Mouse (Mus musculus) liver, embryonic 15.5 days (tissue): Measurements from ENCODE around the gene Ajm1. TPM values are rescaled to one million over a fixed set of nuclear protein-coding genes. Genes with fewer than 3 reads are reported as not detected.

Source experiments
- polyA plus RNA-seq: library from polyadenylated mRNA; unstranded; fragments of >200 nt; fragmentation: Nextera tagmentation; extraction: Ambion mirVana; gene quantifications from 2 replicates; pipeline ENCODE4 v1.2.1, GENCODE M21; 2015

The Ajm1 gene
- polyA plus RNA-seq, 1 experiment from 2014 or later = not detected

Other genes starting within 250 kb of the Ajm1 start
- gene Man1b1, start 249.4 kb downstream of the Ajm1 start, polyA plus RNA-seq = 15.9 and 17.1 TPM in 2 replicates
- 11.5 and 14.7 TPM in 2 replicates for gene Dpp7, start 225.4 kb downstream of the Ajm1 start, polyA plus RNA-seq
- gene Uap1l1, start 216.1 kb downstream of the Ajm1 start, polyA plus RNA-seq = 15.1 and 15.4 TPM in 2 replicates
- 18.5 and 19.5 TPM in 2 replicates for gene Sapcd2, start 209.4 kb downstream of the Ajm1 start, polyA plus RNA-seq
- 0.58 and 0.71 TPM in 2 replicates for gene Entpd2, start 185.9 kb downstream of the Ajm1 start, polyA plus RNA-seq
- gene Npdc1, start 182.4 kb downstream of the Ajm1 start, polyA plus RNA-seq = 4.5 and 6.1 TPM in 2 replicates
- 1.2 and 1.7 TPM in 2 replicates for gene Fut7, start 158.5 kb downstream of the Ajm1 start, polyA plus RNA-seq
- 1.2 and 1.3 TPM in 2 replicates for gene Abca2, start 153.1 kb downstream of the Ajm1 start, polyA plus RNA-seq
- gene Clic3, start 124.9 kb downstream of the Ajm1 start, polyA plus RNA-seq = 0.38 and 1.0 TPM in 2 replicates
- 8.3 and 10.6 TPM in 2 replicates for gene Paxx, start 120.7 kb downstream of the Ajm1 start, polyA plus RNA-seq
- gene Ptgds, start 111.7 kb downstream of the Ajm1 start, polyA plus RNA-seq = 0.23 and 0.38 TPM in 2 replicates
- gene Lcn12, start 87.8 kb downstream of the Ajm1 start, polyA plus RNA-seq = not detected in 2 replicates
- gene Fbxw5, start 81.0 kb downstream of the Ajm1 start, polyA plus RNA-seq = 24.0 and 28.6 TPM in 2 replicates
- 64.9 and 88.1 TPM in 2 replicates for gene C8g, start 80.0 kb downstream of the Ajm1 start, polyA plus RNA-seq
- gene Traf2, start 34.8 kb downstream of the Ajm1 start, polyA plus RNA-seq = 14.1 and 15.1 TPM in 2 replicates
- 186 and 201 TPM in 2 replicates for gene Edf1, start 23.9 kb downstream of the Ajm1 start, polyA plus RNA-seq
- gene Mamdc4, start 6.9 kb downstream of the Ajm1 start, polyA plus RNA-seq = 0.32 and 7.7 TPM in 2 replicates
- gene Phpt1, start 6.5 kb downstream of the Ajm1 start, polyA plus RNA-seq = 31.2 and 36.3 TPM in 2 replicates
- 21.7 and 23.5 TPM in 2 replicates for gene Rabl6, start 26.8 kb upstream of the Ajm1 start, polyA plus RNA-seq
- 0.05 and 0.06 TPM in 2 replicates for gene Ccdc183, start 35.9 kb upstream of the Ajm1 start, polyA plus RNA-seq
- gene Tmem141, start 40.2 kb upstream of the Ajm1 start, polyA plus RNA-seq = 8.2 and 9.9 TPM in 2 replicates
- 70.4 and 90.0 TPM in 2 replicates for gene Fcna, start 46.3 kb upstream of the Ajm1 start, polyA plus RNA-seq
- gene Lcn8, start 71.4 kb upstream of the Ajm1 start, polyA plus RNA-seq = not detected in 2 replicates
- gene Lcn5, start 76.2 kb upstream of the Ajm1 start, polyA plus RNA-seq = not detected in 2 replicates
- gene Lcn6, start 95.0 kb upstream of the Ajm1 start, polyA plus RNA-seq = not detected in 2 replicates
- not detected in 2 replicates for gene Lcn10, start 101.0 kb upstream of the Ajm1 start, polyA plus RNA-seq
- gene Obp2a, start 118.3 kb upstream of the Ajm1 start, polyA plus RNA-seq = not detected in 2 replicates
- 7.5 TPM in 2 replicates for gene Bmyc, start 125.0 kb upstream of the Ajm1 start, polyA plus RNA-seq
- gene Obp2b, start 155.3 kb upstream of the Ajm1 start, polyA plus RNA-seq = not detected in 2 replicates
- not detected in 2 replicates for gene Lcn3, start 183.8 kb upstream of the Ajm1 start, polyA plus RNA-seq
- not detected in 2 replicates for gene Lcn11, start 195.3 kb upstream of the Ajm1 start, polyA plus RNA-seq
- not detected in 2 replicates for gene Gm13539, start 200.5 kb upstream of the Ajm1 start, polyA plus RNA-seq
- gene Glt6d1, start 234.1 kb upstream of the Ajm1 start, polyA plus RNA-seq = not detected in 2 replicates
- not detected in 2 replicates for gene Lcn9, start 241.4 kb upstream of the Ajm1 start, polyA plus RNA-seq